Mouse (Mus musculus): ENCODE data around the gene Zc3h12b. TPM values are rescaled to one million over a fixed set of nuclear protein-coding genes. Genes with fewer than 3 reads are reported as not detected.
"Not testable (repeated sequence)": the region's sequence is repeated elsewhere in the genome, so short reads cannot be mapped to it uniquely, and the experiment has no call there.

Gene Zc3h12b
- polyA plus RNA-seq, 1 experiment from 2014 or later: 2.9 TPM

DNA sequence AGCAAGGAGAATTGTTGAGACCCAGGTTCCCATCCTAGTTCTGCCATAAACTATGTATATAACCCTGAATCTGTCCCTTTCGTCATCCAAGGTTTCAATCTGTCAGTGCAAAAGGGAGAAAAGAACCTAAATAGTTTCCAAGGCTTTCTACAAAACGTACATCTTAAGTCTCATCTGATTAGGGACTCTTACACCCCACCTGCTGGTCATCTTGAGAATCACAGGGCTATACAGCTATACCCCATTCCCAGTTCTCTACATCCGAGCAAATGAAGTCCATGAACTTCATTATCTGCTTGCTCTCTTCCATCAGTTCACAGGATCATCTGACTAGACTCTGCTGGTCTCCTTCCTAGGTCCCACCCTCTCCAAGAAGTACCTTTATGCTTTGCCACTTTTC, 239.3 kb downstream of the Zc3h12b start:
- no peak overlapping the region for H3K9ac ChIP-seq
- H3K27me3 ChIP-seq: peaks cover 4% of the 10 kb centered on the region; the same call in 1 of the 2 replicates
- H3K36me3 ChIP-seq: peaks cover 55% of the 10 kb centered on the region
- H3K4me2 ChIP-seq: no peak overlapping the region
- whole genome bisulfite sequencing: 50% methylated on average over 3 of the region's 3 CpGs
- no peak overlapping the region for H3K4me3 ChIP-seq (replicated peaks)
- ATAC-seq (replicated peaks; ENCODE audit: low FRiP score): no peak
- H3K27ac ChIP-seq: no peak overlapping the region
- H3K4me1 ChIP-seq: 0 out of 2 replicates have a peak, but pooled peaks cover 2% of the 10 kb centered on the region
- H3K9me3 ChIP-seq (replicated peaks): no peaks in the 10 kb centered on the region

GRCm38 (mm10) chrX:95956497-95957293, 245.2 kb downstream of the Zc3h12b start, which contains the start of gene Las1l:
Gene Las1l, minus strand, starts transcription at chrX:95956962.
- H3K36me3 ChIP-seq: peaks cover 9% of the 10 kb centered on the region
- H3K4me3 ChIP-seq (replicated peaks): peak within 1 kb of the TSS; percentile 63
- H3K27ac ChIP-seq: peak within 1 kb of the TSS; percentile 27; the same call in 1 of the 2 replicates
- ATAC-seq (replicated peaks; ENCODE audit: low FRiP score): peak; percentile 100
- no peaks in the 10 kb centered on the region; the same call in 1 of the 2 replicates for H3K27me3 ChIP-seq
- no peaks in the 10 kb centered on the region for H3K9me3 ChIP-seq (replicated peaks)
- H3K4me1 ChIP-seq: 0 out of 2 replicates have a peak, but pooled peaks cover 3% of the 10 kb centered on the region
- H3K4me2 ChIP-seq: peak within 1 kb of the TSS; percentile 59
- WGBS: 18% methylated on average over 42 of the region's 42 CpGs
- H3K9ac ChIP-seq: peak within 1 kb of the TSS; percentile 59

- not testable (repeated sequence) for H3K9me3 ChIP-seq (replicated peaks); ATAC-seq (replicated peaks; ENCODE audit: low FRiP score)
These were observed 246.0 kb downstream of the Zc3h12b start for GRCm38 (mm10) chrX:95957461-95957860.

GRCm38 (mm10) chrX:95963366-95963765, 251.9 kb downstream of the Zc3h12b start:
- 80% methylated on average over 2 of the region's 2 CpGs for WGBS
- H3K9me3 ChIP-seq (replicated peaks): no peaks in the 10 kb centered on the region
- ATAC-seq (replicated peaks; ENCODE audit: low FRiP score): no peak

More at GRCm38 (mm10) chrX:95957461-95957860, 246.0 kb downstream of the Zc3h12b start:
- peak overlapping the region; percentile 55 for H3K4me2 ChIP-seq
- H3K4me3 ChIP-seq (replicated peaks): peak overlapping the region; percentile 63
- not testable (repeated sequence) for H3K4me1 ChIP-seq, H3K9ac ChIP-seq, H3K36me3 ChIP-seq, H3K27me3 ChIP-seq
- 39% methylated on average over 11 of the region's 11 CpGs for WGBS
- H3K27ac ChIP-seq: 0 out of 2 replicates have a peak overlapping the region, but pooled peaks have one; percentile 22

GRCm38 (mm10) chrX:95965036-95965435, 253.6 kb downstream of the Zc3h12b start:
- Histone ChIP-seq H3K4me1 (no peaks in the 10 kb centered on the region), H3K27ac (no peak overlapping the region), H3K9ac (no peak overlapping the region), H3K4me2 (no peak overlapping the region), H3K27me3 (peaks cover 3% of the 10 kb centered on the region; the same call in 1 of the 2 replicates), H3K9me3 (replicated peaks) (no peaks in the 10 kb centered on the region), H3K36me3 (no peaks in the 10 kb centered on the region), H3K4me3 (replicated peaks) (no peak overlapping the region)
- WGBS: 71% methylated on average over 6 of the region's 6 CpGs
- ATAC-seq (replicated peaks; ENCODE audit: low FRiP score): no peak

More at GRCm38 (mm10) chrX:95963366-95963765, 251.9 kb downstream of the Zc3h12b start:
- H3K27me3 ChIP-seq: peaks cover 3% of the 10 kb centered on the region; the same call in 1 of the 2 replicates
- H3K4me3 ChIP-seq (replicated peaks): no peak overlapping the region
- no peak overlapping the region for H3K4me2 ChIP-seq
- no peaks in the 10 kb centered on the region for H3K36me3 ChIP-seq
- no peaks in the 10 kb centered on the region for H3K4me1 ChIP-seq
- no peak overlapping the region for H3K9ac ChIP-seq
- no peak overlapping the region for H3K27ac ChIP-seq

GRCm38 (mm10) chrX:95967847-95968593, 256.5 kb downstream of the Zc3h12b start:
- peak overlapping the region; percentile 45 for H3K4me3 ChIP-seq (replicated peaks)
- H3K27me3 ChIP-seq: no peaks in the 10 kb centered on the region
- H3K9me3 ChIP-seq (replicated peaks): no peaks in the 10 kb centered on the region
- WGBS: 18% methylated on average over 27 of the region's 28 CpGs
- H3K9ac ChIP-seq: peak overlapping the region; percentile 23; the same call in 1 of the 2 replicates
- H3K4me2 ChIP-seq: peak overlapping the region; percentile 65
- no peaks in the 10 kb centered on the region for H3K36me3 ChIP-seq
- no peaks in the 10 kb centered on the region for H3K4me1 ChIP-seq
- peak; percentile 88 for ATAC-seq (replicated peaks; ENCODE audit: low FRiP score)
- peak overlapping the region; percentile 81 for H3K27ac ChIP-seq

DNA sequence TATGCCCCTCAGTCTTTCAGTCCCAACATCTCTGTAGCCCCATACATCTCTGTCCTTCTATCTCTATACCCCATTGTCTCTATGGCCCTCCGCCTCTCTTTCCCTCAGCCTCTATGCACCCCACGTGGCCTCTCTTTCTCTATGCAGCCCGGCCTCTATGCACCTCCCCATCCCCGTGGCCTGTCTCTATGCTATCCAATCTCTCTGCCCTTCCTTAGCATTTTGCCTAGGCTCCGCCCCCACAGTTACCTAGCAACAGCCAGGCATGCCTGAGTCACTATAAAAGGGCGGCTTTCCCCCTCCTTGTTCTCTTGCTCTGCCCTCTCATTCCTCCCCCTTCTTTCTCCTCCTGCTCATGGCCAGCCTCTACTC, 257.1 kb downstream of the Zc3h12b start:
- no peaks in the 10 kb centered on the region for H3K9me3 ChIP-seq (replicated peaks)
- peak overlapping the region; percentile 81 for H3K27ac ChIP-seq
- 25% methylated on average over 6 of the region's 6 CpGs for WGBS
- H3K4me1 ChIP-seq: no peaks in the 10 kb centered on the region
- H3K9ac ChIP-seq: 0 out of 2 replicates have a peak overlapping the region, but pooled peaks have one; percentile 23
- no peaks in the 10 kb centered on the region for H3K36me3 ChIP-seq
- peak; percentile 95 for ATAC-seq (replicated peaks; ENCODE audit: low FRiP score)
- H3K27me3 ChIP-seq: no peaks in the 10 kb centered on the region
- H3K4me2 ChIP-seq: peak overlapping the region; percentile 65
- peak overlapping the region; percentile 45 for H3K4me3 ChIP-seq (replicated peaks)

DNA sequence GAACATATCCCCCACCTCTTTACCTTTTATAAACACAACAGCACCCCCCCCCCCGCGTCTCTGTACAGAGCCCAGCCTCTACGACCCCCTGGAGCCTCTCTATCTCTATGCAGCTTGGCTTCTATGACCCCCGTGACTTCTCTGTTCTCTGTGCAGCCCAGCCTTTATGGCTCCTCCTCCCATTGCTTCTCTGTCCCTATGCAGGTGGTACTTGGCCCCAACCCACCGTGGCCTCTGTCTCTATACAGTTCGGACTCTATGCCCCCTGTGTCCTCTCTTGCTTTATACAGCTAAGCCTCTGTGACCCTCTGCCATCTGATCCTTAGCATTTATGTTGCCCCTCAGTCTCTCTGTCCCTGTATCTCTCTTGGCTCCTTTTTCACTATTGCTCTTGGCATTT, 257.6 kb downstream of the Zc3h12b start:
- Histone ChIP-seq H3K9me3 (replicated peaks) (no peaks in the 10 kb centered on the region), H3K4me1 (no peaks in the 10 kb centered on the region), H3K36me3 (no peaks in the 10 kb centered on the region), H3K4me3 (replicated peaks) (no peak overlapping the region), H3K27ac (no peak overlapping the region), H3K4me2 (0 out of 2 replicates have a peak overlapping the region, but pooled peaks have one; percentile 65), H3K27me3 (no peaks in the 10 kb centered on the region), H3K9ac (no peak overlapping the region)
- no peak; the same call in 1 of the 2 replicates for ATAC-seq (replicated peaks; ENCODE audit: low FRiP score)
- WGBS: 38% methylated on average over 6 of the region's 6 CpGs

GRCm38 (mm10) chrX:95969936-95970335, 258.5 kb downstream of the Zc3h12b start:
- WGBS: 95% methylated on average over 9 of the region's 9 CpGs
- no peak overlapping the region for H3K9ac ChIP-seq
- H3K27me3 ChIP-seq: no peaks in the 10 kb centered on the region
- H3K4me3 ChIP-seq (replicated peaks): no peak overlapping the region
- H3K4me1 ChIP-seq: no peaks in the 10 kb centered on the region
- H3K9me3 ChIP-seq (replicated peaks): no peaks in the 10 kb centered on the region
- no peak for ATAC-seq (replicated peaks; ENCODE audit: low FRiP score)
- no peak overlapping the region for H3K4me2 ChIP-seq
- no peak overlapping the region for H3K27ac ChIP-seq
- H3K36me3 ChIP-seq: no peaks in the 10 kb centered on the region

All from kidney, embryonic 15.5 days (tissue).